Mouse (Mus musculus): ENCODE measurements around the gene Akap5.

Akap5 gene

DNA sequence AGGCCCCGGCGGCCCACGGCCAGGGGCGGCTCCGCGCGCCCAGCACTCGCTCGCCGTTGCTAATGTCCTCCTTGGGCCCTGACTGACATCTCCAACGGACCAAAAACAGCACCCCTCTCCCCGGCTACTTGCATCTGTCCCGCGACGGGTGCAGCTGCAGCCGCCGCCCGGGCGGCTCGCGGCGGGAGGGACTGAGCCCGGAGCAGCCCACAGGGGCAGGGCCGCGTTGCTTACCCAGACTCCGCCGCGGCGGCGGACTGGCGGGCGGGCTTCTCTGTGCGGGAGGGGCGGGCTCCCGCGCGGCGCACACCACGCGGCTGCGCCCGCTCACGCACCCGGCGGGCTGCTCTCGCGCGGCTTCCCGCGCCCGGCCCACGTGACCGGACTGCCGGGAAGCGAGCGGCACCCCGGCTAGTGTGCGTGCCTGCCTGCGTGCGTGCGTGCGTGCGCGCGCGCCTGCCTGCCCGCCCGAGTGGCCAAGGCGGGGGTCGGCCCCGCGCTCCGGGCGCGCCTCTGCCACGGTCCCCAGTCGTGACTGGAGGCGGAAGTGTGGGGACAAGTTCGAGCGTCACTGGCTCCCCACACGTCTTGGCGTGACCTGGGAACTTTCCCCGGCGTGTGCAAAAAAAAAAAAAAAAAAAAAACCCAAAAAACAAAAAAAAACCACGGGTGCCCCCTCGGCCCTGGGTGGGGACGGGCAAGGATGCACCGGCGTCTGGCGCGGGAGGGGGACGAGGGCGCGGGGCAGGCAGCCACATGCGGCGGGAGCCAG, 44.7 kb downstream of the Akap5 start, which contains the start of gene Zbtb25:
Gene Zbtb25 (minus strand): TSS at position 397 of the 772 bp plus-strand sequence.
- DNase-seq (ENCODE audit: low spot score) = peak; percentile 89

DNA sequence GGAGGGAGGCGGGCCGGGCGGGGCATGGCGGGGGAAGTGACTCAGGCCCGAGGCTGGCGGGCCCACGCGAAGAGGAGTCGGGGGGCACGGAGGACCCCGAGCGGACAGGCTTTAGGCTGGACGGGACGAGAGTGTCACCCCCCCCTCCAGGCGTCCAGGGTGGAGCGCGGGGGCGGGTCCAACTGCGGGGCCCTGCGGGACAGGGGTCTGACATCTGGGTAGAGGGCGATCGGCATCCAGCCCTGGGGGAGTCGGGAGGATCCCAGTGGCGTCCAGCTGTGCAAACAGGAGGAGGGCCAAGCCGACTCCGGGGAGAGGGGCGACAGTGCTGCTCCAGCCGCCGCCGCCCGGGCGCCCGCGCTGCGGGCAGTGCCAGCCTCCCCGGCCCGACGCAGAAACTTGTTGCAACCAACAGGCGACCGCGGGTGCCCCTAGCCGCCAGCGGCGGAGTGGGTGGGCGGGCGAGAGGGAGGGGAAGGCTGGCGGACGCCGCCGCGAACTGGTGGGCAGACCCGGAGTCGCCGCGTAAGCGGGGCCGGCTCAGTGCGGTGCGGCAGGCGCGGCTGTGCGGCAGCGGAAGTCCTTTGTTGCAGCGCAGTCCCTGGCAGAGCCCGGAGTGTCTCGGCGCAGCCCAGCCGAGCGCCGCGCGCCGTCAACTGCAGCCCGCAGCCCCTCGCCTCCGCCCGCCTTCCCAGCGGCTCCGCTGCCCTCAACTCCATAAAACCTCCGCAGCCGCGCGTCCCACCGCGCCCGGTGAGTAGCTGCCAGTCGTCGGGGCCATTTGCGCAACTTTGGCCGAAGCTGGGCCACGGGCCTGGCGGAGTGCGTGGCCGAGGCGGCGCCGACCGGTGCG, 45.5 kb downstream of the Akap5 start, which contains the start of gene Zbtb1:
Gene Zbtb1 (plus strand): TSS at position 289 of the 853 bp plus-strand sequence.
- peak; percentile 82 for DNase-seq (ENCODE audit: low spot score)

- peak; percentile 85 for DNase-seq (ENCODE audit: low spot score)
Observed at GRCm38 (mm10) chr12:76370831-76371571, 46.3 kb downstream of the Akap5 start.

DNA sequence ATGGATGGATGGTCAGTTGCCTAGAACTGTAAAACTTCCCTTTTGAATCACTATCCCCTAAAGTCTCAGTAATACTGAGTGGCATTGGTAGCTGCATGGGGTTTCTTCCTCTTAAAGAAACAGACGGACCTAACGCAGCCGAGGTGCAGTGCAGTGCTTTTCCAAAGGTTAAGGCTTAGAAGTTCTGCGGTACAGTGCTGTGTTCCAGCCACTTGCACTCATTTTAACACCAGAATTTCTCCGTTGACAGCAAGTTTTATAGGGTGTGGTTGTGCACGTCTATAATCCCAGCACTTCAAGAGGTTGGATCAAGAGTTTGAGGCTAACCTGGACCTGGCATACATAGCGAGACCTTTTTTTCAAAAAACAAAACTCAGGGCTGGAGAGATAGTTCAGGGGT, 47.4 kb downstream of the Akap5 start:
- no peak for DNase-seq (ENCODE audit: low spot score)

- no peak for DNase-seq (ENCODE audit: low spot score)
Observed at GRCm38 (mm10) chr12:76372881-76373818, 48.5 kb downstream of the Akap5 start.

- no peak for DNase-seq (ENCODE audit: low spot score)
Observed at GRCm38 (mm10) chr12:76373991-76374390, 49.3 kb downstream of the Akap5 start.

GRCm38 (mm10) chr12:76374911-76375310, 50.2 kb downstream of the Akap5 start:
- DNase-seq (ENCODE audit: low spot score) = no peak

DNA sequence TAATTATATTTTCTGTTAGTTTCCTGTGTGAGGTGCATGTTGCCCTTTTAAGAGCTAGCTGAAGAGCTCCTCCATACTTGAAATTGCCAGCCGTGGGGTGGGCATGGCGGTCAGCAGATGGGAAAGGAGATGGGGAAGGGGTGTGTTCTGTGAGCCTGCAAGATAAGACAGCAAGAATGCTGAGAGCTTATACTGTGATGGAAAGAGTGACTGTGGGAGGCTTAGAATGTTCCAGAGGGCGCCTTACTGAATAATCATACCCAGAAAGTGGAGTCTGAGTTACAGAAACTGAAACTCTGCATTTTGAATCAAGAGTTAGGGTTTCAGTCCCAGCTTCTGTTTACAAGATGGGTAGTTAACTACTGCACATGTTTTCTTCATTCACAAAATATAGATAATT, 50.8 kb downstream of the Akap5 start:
- no peak for DNase-seq (ENCODE audit: low spot score)

DNA sequence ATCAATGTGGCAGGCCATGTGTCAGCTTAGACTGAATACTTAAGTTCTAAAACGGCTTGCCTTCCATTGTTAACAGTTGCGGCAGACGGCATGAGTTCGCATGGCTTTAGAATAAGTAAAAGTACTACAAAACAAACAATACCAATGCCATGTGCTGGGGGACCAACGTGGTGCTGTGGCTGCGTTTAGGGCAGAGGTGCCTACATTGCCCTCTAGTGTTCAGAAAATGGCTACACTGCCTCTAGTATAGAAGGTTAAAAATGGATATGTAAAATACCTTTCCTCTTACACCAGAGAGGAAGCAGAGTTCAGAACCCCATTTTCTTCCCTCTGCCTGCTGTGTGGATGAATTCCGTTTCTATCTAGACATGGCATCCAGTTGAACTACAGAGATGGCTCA, 52.0 kb downstream of the Akap5 start:
- no peak for DNase-seq (ENCODE audit: low spot score)

GRCm38 (mm10) chr12:76377059-76377458, 52.4 kb downstream of the Akap5 start:
- DNase-seq (ENCODE audit: low spot score) = no peak

GRCm38 (mm10) chr12:76377726-76378125, 53.0 kb downstream of the Akap5 start:
- DNase-seq (ENCODE audit: low spot score) = no peak

GRCm38 (mm10) chr12:76378556-76378955, 53.9 kb downstream of the Akap5 start:
- no peak for DNase-seq (ENCODE audit: low spot score)

- DNase-seq (ENCODE audit: low spot score) = no peak
Observed at GRCm38 (mm10) chr12:76380151-76380550, 55.5 kb downstream of the Akap5 start.
